In genomic region chr10:118722671-118723070, GRCm38 (mm10) we compare ENCODE assay signal across 15 mouse cellular contexts.
A peak's percentile ranks its signal among the peaks of the same experiment; 100 is the strongest.
DNase-seq lines count a peak whose midpoint lies in the region; ATAC-seq and TF ChIP-seq lines count a peak whose summit lies in the region.
"Had no signal": no experiment of that assay in that cellular context is flagged by ENCODE, and none has a peak within 500 bp of the region (broad histone marks: within the 10 kb centered on the region; RNA-seq: fewer than 3 reads in every experiment).

No protein-coding gene starts in this region.

- WGBS in embryonic facial prominence, embryonic 11.5 days = 46% methylated on average over 3 of the region's 3 CpGs
- 61% methylated on average over 3 of the region's 3 CpGs for WGBS in embryonic facial prominence, embryonic 10.5 days
- 44% methylated on average over 3 of the region's 3 CpGs for WGBS in heart, embryonic 15.5 days
- 49% methylated on average over 3 of the region's 3 CpGs for WGBS in midbrain, embryonic 13.5 days
- WGBS in midbrain, postnatal 0 days = 42% methylated on average over 3 of the region's 3 CpGs
- WGBS in forebrain, embryonic 16.5 days = 42% methylated on average over 3 of the region's 3 CpGs

- H3K9ac ChIP-seq in embryonic facial prominence, embryonic 11.5 days (replicated peaks; ENCODE audit: low read length) = no peak overlapping the region
- no peak overlapping the region for H3K9ac ChIP-seq in heart, embryonic 15.5 days
- no peak overlapping the region for H3K9ac ChIP-seq in midbrain, embryonic 13.5 days (replicated peaks)
- no peak overlapping the region for H3K9ac ChIP-seq in midbrain, postnatal 0 days (replicated peaks; ENCODE audit: low read length, poor library complexity, severe bottlenecking)
- H3K9ac ChIP-seq in forebrain, embryonic 16.5 days (replicated peaks; ENCODE audit: low read depth, low read length) = no peak overlapping the region
- H3K9ac ChIP-seq: stomach, embryonic 15.5 days had no signal

- no peaks in the 10 kb centered on the region for H3K27me3 ChIP-seq in embryonic facial prominence, embryonic 11.5 days (ENCODE audit: control insufficient read depth, insufficient read depth, low read length)
- no peaks in the 10 kb centered on the region for H3K27me3 ChIP-seq in embryonic facial prominence, embryonic 10.5 days (replicated peaks; ENCODE audit: low read depth, poor library complexity, severe bottlenecking)
- no peaks in the 10 kb centered on the region for H3K27me3 ChIP-seq in heart, embryonic 15.5 days
- H3K27me3 ChIP-seq in midbrain, embryonic 13.5 days = peaks cover 2% of the 10 kb centered on the region; the same call in 1 of the 2 replicates
- no peaks in the 10 kb centered on the region for H3K27me3 ChIP-seq in midbrain, postnatal 0 days (ENCODE audit: insufficient read depth, low read length)
- H3K27me3 ChIP-seq in forebrain, embryonic 16.5 days (replicated peaks; ENCODE audit: control insufficient read depth, insufficient read depth, low read length) = no peaks in the 10 kb centered on the region
- H3K27me3 ChIP-seq: stomach, embryonic 15.5 days had no signal

- intact Hi-C loops in heart, postnatal 36 days (cut with DNase I) = no loop called here

- no peak for TF ChIP-seq CTCF in midbrain, postnatal 0 days (IDR thresholded peaks at IDR 0.05)

- no peak for ATAC-seq in embryonic facial prominence, embryonic 11.5 days (replicated peaks; ENCODE audit: insufficient number of reproducible peaks, low FRiP score, low TSS enrichment, low read depth)
- ATAC-seq in heart, embryonic 15.5 days (replicated peaks; ENCODE audit: insufficient number of reproducible peaks, insufficient read depth, low FRiP score, low read depth) = no peak
- peak; percentile 54; the same call in 1 of the 2 replicates for ATAC-seq in midbrain, embryonic 13.5 days
- ATAC-seq in midbrain, postnatal 0 days (ENCODE audit: low FRiP score) = no peak
- ATAC-seq in forebrain, embryonic 16.5 days = no peak
- ATAC-seq in megakaryocyte, adult 5-6 weeks (ENCODE audit: poor library complexity, severe bottlenecking) = no peak
- ATAC-seq: CD4-positive, CD25-positive, alpha-beta regulatory T cell, adult 4 months; hindbrain, postnatal 0 days had no signal

- H3K4me2 ChIP-seq in embryonic facial prominence, embryonic 11.5 days (ENCODE audit: low read depth, low read length) = no peak overlapping the region
- H3K4me2 ChIP-seq in heart, embryonic 15.5 days = no peak overlapping the region
- H3K4me2 ChIP-seq in midbrain, embryonic 13.5 days (replicated peaks) = no peak overlapping the region
- no peak overlapping the region for H3K4me2 ChIP-seq in midbrain, postnatal 0 days (ENCODE audit: low read depth, low read length, poor library complexity, severe bottlenecking)
- H3K4me2 ChIP-seq in forebrain, embryonic 16.5 days (ENCODE audit: low read length) = no peak overlapping the region
- H3K4me2 ChIP-seq: stomach, embryonic 15.5 days had no signal

- H3K9me3 ChIP-seq in embryonic facial prominence, embryonic 11.5 days (replicated peaks; ENCODE audit: control insufficient read depth, low read length) = no peaks in the 10 kb centered on the region
- H3K9me3 ChIP-seq in embryonic facial prominence, embryonic 10.5 days = no peaks in the 10 kb centered on the region
- no peaks in the 10 kb centered on the region for H3K9me3 ChIP-seq in heart, embryonic 15.5 days (replicated peaks)
- no peaks in the 10 kb centered on the region for H3K9me3 ChIP-seq in midbrain, embryonic 13.5 days
- no peaks in the 10 kb centered on the region for H3K9me3 ChIP-seq in midbrain, postnatal 0 days (ENCODE audit: low read length)
- H3K9me3 ChIP-seq in forebrain, embryonic 16.5 days (ENCODE audit: control insufficient read depth, low read length) = no peaks in the 10 kb centered on the region
- H3K9me3 ChIP-seq: hindbrain, embryonic 10.5 days; stomach, embryonic 15.5 days had no signal

- H3K4me3 ChIP-seq in embryonic facial prominence, embryonic 11.5 days (ENCODE audit: low read depth, low read length) = no peak overlapping the region
- H3K4me3 ChIP-seq in embryonic facial prominence, embryonic 10.5 days = no peak overlapping the region
- H3K4me3 ChIP-seq in heart, embryonic 15.5 days = no peak overlapping the region
- no peak overlapping the region for H3K4me3 ChIP-seq in midbrain, embryonic 13.5 days (replicated peaks)
- no peak overlapping the region for H3K4me3 ChIP-seq in midbrain, postnatal 0 days (ENCODE audit: low read depth, low read length)
- H3K4me3 ChIP-seq in forebrain, embryonic 16.5 days (replicated peaks; ENCODE audit: low read length) = no peak overlapping the region
- H3K4me3 ChIP-seq: hindbrain, embryonic 10.5 days; stomach, embryonic 15.5 days had no signal

- no peak overlapping the region for H3K27ac ChIP-seq in embryonic facial prominence, embryonic 11.5 days (replicated peaks; ENCODE audit: low read depth, low read length)
- H3K27ac ChIP-seq in embryonic facial prominence, embryonic 10.5 days (replicated peaks) = no peak overlapping the region
- H3K27ac ChIP-seq in heart, embryonic 15.5 days = peak overlapping the region; percentile 32; the same call in 1 of the 2 replicates
- H3K27ac ChIP-seq in midbrain, embryonic 13.5 days = 0 out of 2 replicates have a peak overlapping the region, but pooled peaks have one; percentile 3
- H3K27ac ChIP-seq in midbrain, postnatal 0 days (ENCODE audit: low read depth, low read length) = no peak overlapping the region
- 0 out of 2 replicates have a peak overlapping the region, but pooled peaks have one; percentile 24 for H3K27ac ChIP-seq in forebrain, embryonic 16.5 days (ENCODE audit: low read length)
- H3K27ac ChIP-seq: hindbrain, embryonic 10.5 days; hindbrain, postnatal 0 days had no signal

- peak; percentile 15 for DNase-seq in embryonic facial prominence, embryonic 11.5 days (ENCODE audit: low spot score)
- no peak for DNase-seq in embryonic facial prominence, embryonic 10.5 days (ENCODE audit: low spot score)
- DNase-seq in heart, postnatal 36 days = no peak
- no peak for DNase-seq in midbrain, postnatal 0 days (ENCODE audit: low spot score)
- DNase-seq: cerebellum, adult 18-20 months; layer of hippocampus, adult 9-11 months; lung, adult 18-20 months had no signal

- no peaks in the 10 kb centered on the region for H3K4me1 ChIP-seq in embryonic facial prominence, embryonic 11.5 days (ENCODE audit: control insufficient read depth, insufficient read depth, low read length)
- H3K4me1 ChIP-seq in embryonic facial prominence, embryonic 10.5 days = peaks cover 12% of the 10 kb centered on the region
- H3K4me1 ChIP-seq in heart, embryonic 15.5 days (replicated peaks) = peaks cover 16% of the 10 kb centered on the region
- peaks cover 30% of the 10 kb centered on the region for H3K4me1 ChIP-seq in midbrain, embryonic 13.5 days (replicated peaks)
- H3K4me1 ChIP-seq in midbrain, postnatal 0 days (ENCODE audit: insufficient read depth, low read length) = 0 out of 2 replicates have a peak, but pooled peaks cover 3% of the 10 kb centered on the region
- H3K4me1 ChIP-seq in forebrain, embryonic 16.5 days (replicated peaks; ENCODE audit: control insufficient read depth, insufficient read depth, low read length) = peaks cover 18% of the 10 kb centered on the region

- no peaks in the 10 kb centered on the region for H3K36me3 ChIP-seq in embryonic facial prominence, embryonic 11.5 days (replicated peaks; ENCODE audit: control insufficient read depth, insufficient read depth, low read depth, low read length)
- H3K36me3 ChIP-seq in embryonic facial prominence, embryonic 10.5 days (replicated peaks) = no peaks in the 10 kb centered on the region
- H3K36me3 ChIP-seq in heart, embryonic 15.5 days = no peaks in the 10 kb centered on the region
- H3K36me3 ChIP-seq in midbrain, embryonic 13.5 days = no peaks in the 10 kb centered on the region
- no peaks in the 10 kb centered on the region for H3K36me3 ChIP-seq in midbrain, postnatal 0 days (ENCODE audit: insufficient read depth, low read length)
- H3K36me3 ChIP-seq in forebrain, embryonic 16.5 days (ENCODE audit: control insufficient read depth, insufficient read depth) = no peaks in the 10 kb centered on the region
- H3K36me3 ChIP-seq: hindbrain, embryonic 10.5 days; stomach, embryonic 15.5 days had no signal

Comparison
In these comparisons a context has a peak if more than half of its experiments do, and no peak if none do; other contexts are left out.
1. H3K27ac ChIP-seq: peak in heart, embryonic 15.5 days (single experiment), midbrain, embryonic 13.5 days (single experiment) and forebrain, embryonic 16.5 days (single experiment); none in embryonic facial prominence, embryonic 11.5 days (single experiment), embryonic facial prominence, embryonic 10.5 days (single experiment) and midbrain, postnatal 0 days (single experiment).